ENCODE assay signal across 25 mouse cellular contexts in the genomic region with DNA sequence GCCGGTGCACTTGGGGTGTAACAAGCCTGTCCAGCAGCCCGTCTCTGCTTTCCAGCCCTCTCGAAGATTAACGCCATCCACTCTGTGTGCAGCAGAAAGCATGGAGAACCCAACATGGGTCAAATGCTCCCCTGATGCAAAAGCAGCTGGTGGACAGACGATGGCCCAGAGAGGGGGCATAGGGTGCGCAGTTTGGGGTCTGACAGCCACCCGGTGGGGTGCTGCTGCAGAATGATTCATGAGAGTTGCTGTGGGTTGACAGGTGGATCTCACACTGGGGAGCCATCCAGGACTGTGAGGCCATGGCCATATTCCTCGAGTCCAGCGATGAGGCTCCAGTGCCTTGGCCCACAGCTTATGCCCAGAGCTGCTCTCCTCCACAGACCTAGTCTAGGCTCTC. TPM values are rescaled to one million over a fixed set of nuclear protein-coding genes. Genes with fewer than 3 reads are reported as not detected.
A peak's percentile ranks its signal among the peaks of the same experiment; 100 is the strongest.
DNase-seq lines count a peak whose midpoint lies in the region; ATAC-seq and TF ChIP-seq lines count a peak whose summit lies in the region.
"Had no signal": no experiment of that assay in that cellular context is flagged by ENCODE, and none has a peak within 500 bp of the region (broad histone marks: within the 10 kb centered on the region; RNA-seq: fewer than 3 reads in every experiment).

No protein-coding gene starts in this region.

- no peak overlapping the region for H3K9ac ChIP-seq in kidney, postnatal 0 days (ENCODE audit: low read depth, low read length)
- H3K9ac ChIP-seq: heart, embryonic 12.5 days; hindbrain, embryonic 14.5 days; liver, embryonic 14.5 days; lung, embryonic 15.5 days had no signal

- 0 out of 2 replicates have a peak, but pooled peaks have one; percentile 25 for ATAC-seq in kidney, postnatal 0 days (replicated peaks; ENCODE audit: low FRiP score, low read depth)
- no peak for ATAC-seq in erythroblast, adult 5-6 weeks (replicated peaks; ENCODE audit: low FRiP score, poor library complexity, severe bottlenecking)
- ATAC-seq: forebrain, embryonic 14.5 days; intestine, postnatal 0 days; midbrain, embryonic 16.5 days; Patski had no signal

- H3K36me3 ChIP-seq in kidney, postnatal 0 days (ENCODE audit: insufficient read depth, low read length) = no peaks in the 10 kb centered on the region; the same call in 1 of the 2 replicates
- H3K36me3 ChIP-seq: heart, embryonic 12.5 days; lung, embryonic 15.5 days; midbrain, embryonic 10.5 days had no signal

- no peak for TF ChIP-seq CTCF in kidney, postnatal 0 days (IDR thresholded peaks at IDR 0.05; ENCODE audit: low read depth)

- H3K4me3 ChIP-seq in kidney, postnatal 0 days (replicated peaks; ENCODE audit: low read depth, low read length) = no peak overlapping the region
- H3K4me3 ChIP-seq: heart, embryonic 12.5 days; lung, embryonic 15.5 days; midbrain, embryonic 10.5 days had no signal

- H3K4me2 ChIP-seq in kidney, postnatal 0 days (ENCODE audit: low read length) = no peak overlapping the region
- H3K4me2 ChIP-seq: heart, embryonic 12.5 days; hindbrain, embryonic 14.5 days; lung, embryonic 15.5 days had no signal

- WGBS in kidney, postnatal 0 days = 84% methylated on average over 9 of the region's 9 CpGs

- no peaks in the 10 kb centered on the region for H3K4me1 ChIP-seq in kidney, postnatal 0 days (replicated peaks; ENCODE audit: insufficient read depth, low read length)
- H3K4me1 ChIP-seq: lung, embryonic 15.5 days had no signal

- H3K9me3 ChIP-seq in kidney, postnatal 0 days (replicated peaks; ENCODE audit: low read length) = no peaks in the 10 kb centered on the region
- H3K9me3 ChIP-seq: heart, embryonic 12.5 days; lung, embryonic 15.5 days; midbrain, embryonic 10.5 days had no signal

- no peak overlapping the region for H3K27ac ChIP-seq in kidney, postnatal 0 days
- H3K27ac ChIP-seq: hindbrain, embryonic 14.5 days; liver, embryonic 14.5 days; lung, embryonic 15.5 days had no signal

- DNase-seq in kidney, postnatal 0 days (ENCODE audit: low spot score) = no peak
- no peak for DNase-seq in kidney, postnatal 10 days
- peak; percentile 71 to 79 for DNase-seq in cerebellum, adult 18-20 months
- peak; percentile 48 to 68 for DNase-seq in cerebellum, postnatal 10 days
- DNase-seq in thymus, postnatal 25 days = no peak
- no peak for DNase-seq in liver
- DNase-seq: adrenal gland, postnatal 14 days; gastrocnemius, postnatal 14 days; kidney, adult 9 months; left cerebral cortex, postnatal 4 days; right cerebral cortex, adult 18-20 months; spleen, adult 18-20 months; thymus, postnatal 14 days had no signal

- no peaks in the 10 kb centered on the region for H3K27me3 ChIP-seq in kidney, postnatal 0 days (ENCODE audit: insufficient read depth, low read length)
- H3K27me3 ChIP-seq: Patski had no signal

RNA-seq across cellular contexts. Expression of a gene that starts 5.8 kb away (rescaled TPM):
- polyA plus RNA-seq in kidney, postnatal 0 days (2015; fragmentation: Nextera tagmentation; extraction: Ambion mirVana) = 6.6 and 6.9 TPM in 2 replicates
- not detected in 2 replicates for total RNA-seq in erythroblast, adult 5-6 weeks (2015; ENCODE audit: low replicate concordance)
- not detected in 2 replicates for total RNA-seq in erythroblast, adult 5-6 weeks (2017; ENCODE audit: low replicate concordance)
- total RNA-seq: granulocyte monocyte progenitor cell, adult 5-6 weeks; megakaryocyte progenitor cell, adult 5-6 weeks had no signal

Comparison
In these comparisons a context has a peak if more than half of its experiments do, and no peak if none do; other contexts are left out.
1. DNase-seq: peak in cerebellum, adult 18-20 months (2 of 2) and cerebellum, postnatal 10 days (2 of 2); none in kidney, postnatal 0 days (single experiment), kidney, postnatal 10 days (single experiment), thymus, postnatal 25 days (single experiment) and liver (single experiment).